Mouse (Mus musculus) splenic B cell, adult 2 months (primary cell): Measurements from ENCODE around the gene Ush1g.
A peak's percentile ranks its signal among the peaks of the same experiment; 100 is the strongest.

Source experiments
- DNase-seq: peaks from one replicate; pipeline ENCODE4 v3.0.0-alpha.2; 2011; ENCODE audit warnings: low read depth, low spot score
- H3K27me3 ChIP-seq: 2 replicates; pipeline ENCODE4 v1.6.1; 2012; ENCODE audit warnings: mild to moderate bottlenecking, low read length, moderate library complexity, mixed read lengths; ENCODE audit not compliant: control insufficient read depth, poor library complexity, insufficient read depth, severe bottlenecking
- H3K36me3 ChIP-seq: 2 replicates; pipeline ENCODE4 v1.6.1; 2012; ENCODE audit warnings: mild to moderate bottlenecking, low read length, moderate library complexity, mixed read lengths; ENCODE audit not compliant: control insufficient read depth, poor library complexity, insufficient read depth, severe bottlenecking

Ush1g gene

GRCm38 (mm10) chr11:115314249-115314648, 7.6 kb downstream of the Ush1g start:
- no peak for DNase-seq
- Histone ChIP-seq H3K27me3 (no peaks in the 10 kb centered on the region), H3K36me3 (no peaks in the 10 kb centered on the region)

GRCm38 (mm10) chr11:115308781-115309180, 13.1 kb downstream of the Ush1g start:
- DNase-seq: no peak
- Histone ChIP-seq H3K27me3 (no peaks in the 10 kb centered on the region), H3K36me3 (no peaks in the 10 kb centered on the region)

GRCm38 (mm10) chr11:115306863-115307262, 15.0 kb downstream of the Ush1g start, which contains the start of gene Otop2:
Gene Otop2, plus strand, starts transcription at chr11:115307163.
- Histone ChIP-seq H3K27me3 (no peaks in the 10 kb centered on the region), H3K36me3 (no peaks in the 10 kb centered on the region)
- no peak for DNase-seq

GRCm38 (mm10) chr11:115303167-115303566, 18.7 kb downstream of the Ush1g start:
- Histone ChIP-seq H3K36me3 (no peaks in the 10 kb centered on the region), H3K27me3 (no peaks in the 10 kb centered on the region; the same call in 1 of the 2 replicates)
- DNase-seq: no peak

- no peak for DNase-seq
- Histone ChIP-seq H3K36me3 (no peaks in the 10 kb centered on the region), H3K27me3 (no peaks in the 10 kb centered on the region; the same call in 1 of the 2 replicates)
Measured at GRCm38 (mm10) chr11:115301351-115301750, 20.5 kb downstream of the Ush1g start.

- Histone ChIP-seq H3K27me3 (no peaks in the 10 kb centered on the region; the same call in 1 of the 2 replicates), H3K36me3 (no peaks in the 10 kb centered on the region)
- no peak for DNase-seq
Measured at GRCm38 (mm10) chr11:115300745-115301144, 21.1 kb downstream of the Ush1g start.

- no peak for DNase-seq
- no peaks in the 10 kb centered on the region; the same call in 1 of the 2 replicates for H3K27me3 ChIP-seq
- no peaks in the 10 kb centered on the region for H3K36me3 ChIP-seq
Measured at GRCm38 (mm10) chr11:115298160-115298559, 23.7 kb downstream of the Ush1g start.

- Histone ChIP-seq H3K27me3 (no peaks in the 10 kb centered on the region; the same call in 1 of the 2 replicates), H3K36me3 (no peaks in the 10 kb centered on the region)
- DNase-seq: peak; percentile 53
Measured at GRCm38 (mm10) chr11:115297214-115297826, 24.5 kb downstream of the Ush1g start, which contains the start of gene Fads6. Gene Fads6, minus strand, starts transcription at chr11:115297663.

GRCm38 (mm10) chr11:115296471-115297210, 25.2 kb downstream of the Ush1g start:
- Histone ChIP-seq H3K36me3 (no peaks in the 10 kb centered on the region), H3K27me3 (no peaks in the 10 kb centered on the region; the same call in 1 of the 2 replicates)
- DNase-seq: no peak

GRCm38 (mm10) chr11:115295939-115296338, 25.9 kb downstream of the Ush1g start:
- H3K36me3 ChIP-seq: no peaks in the 10 kb centered on the region
- no peaks in the 10 kb centered on the region; the same call in 1 of the 2 replicates for H3K27me3 ChIP-seq
- DNase-seq: no peak

- DNase-seq: no peak
- no peaks in the 10 kb centered on the region for H3K27me3 ChIP-seq
- H3K36me3 ChIP-seq: no peaks in the 10 kb centered on the region
Measured at GRCm38 (mm10) chr11:115292631-115293375, 29.0 kb downstream of the Ush1g start.

- Histone ChIP-seq H3K27me3 (no peaks in the 10 kb centered on the region), H3K36me3 (no peaks in the 10 kb centered on the region)
- DNase-seq: no peak
Measured at GRCm38 (mm10) chr11:115291503-115291902, 30.3 kb downstream of the Ush1g start.

- no peaks in the 10 kb centered on the region for H3K27me3 ChIP-seq
- DNase-seq: no peak
- H3K36me3 ChIP-seq: no peaks in the 10 kb centered on the region
Measured at GRCm38 (mm10) chr11:115290919-115291318, 30.9 kb downstream of the Ush1g start.

- Histone ChIP-seq H3K27me3 (no peaks in the 10 kb centered on the region), H3K36me3 (no peaks in the 10 kb centered on the region)
- DNase-seq: no peak
Measured at GRCm38 (mm10) chr11:115290314-115290713, 31.5 kb downstream of the Ush1g start.

- no peaks in the 10 kb centered on the region for H3K36me3 ChIP-seq
- no peaks in the 10 kb centered on the region for H3K27me3 ChIP-seq
- no peak for DNase-seq
Measured at GRCm38 (mm10) chr11:115289885-115290284, 32.0 kb downstream of the Ush1g start.
